Mouse (Mus musculus): ENCODE measurements around the gene Unc79.

Gene Unc79

GRCm38 (mm10) chr12:102948778-102949394 is at the start of gene Unc79:
TSS of gene Unc79 (plus strand) at chr12:102948859.
- peak; percentile 76 for DNase-seq (ENCODE audit: low spot score)

DNA sequence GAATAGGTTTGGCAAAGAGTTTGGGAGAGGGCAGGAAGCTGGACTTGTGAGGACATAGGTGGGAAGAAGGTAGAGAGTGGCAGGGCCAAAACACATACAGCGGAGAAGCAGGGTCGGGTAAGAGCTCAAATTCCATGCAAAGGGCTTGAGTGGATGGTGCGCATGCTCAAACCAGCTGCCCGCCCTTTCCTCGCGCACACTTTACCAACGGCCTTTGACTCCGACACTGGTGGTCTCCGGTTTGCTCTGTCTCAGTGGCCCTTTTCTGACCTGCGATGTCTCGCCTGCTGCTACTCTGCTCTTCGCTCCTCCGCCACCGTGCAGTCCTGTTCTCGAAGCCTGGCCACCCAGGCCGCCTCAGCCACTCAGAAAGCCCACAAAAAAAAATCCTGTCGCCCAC is 49.6 kb upstream of the Unc79 start, which contains the start of gene Cox8c:
Gene Cox8c, plus strand, starts transcription at position 226 of the 400 bp plus-strand sequence.
- DNase-seq (ENCODE audit: low spot score) = no peak

GRCm38 (mm10) chr12:102908191-102908590 is 40.5 kb upstream of the Unc79 start:
- no peak for DNase-seq (ENCODE audit: low spot score)

GRCm38 (mm10) chr12:102916073-102916472 is 32.6 kb upstream of the Unc79 start:
- DNase-seq (ENCODE audit: low spot score) = no peak

- no peak for DNase-seq (ENCODE audit: low spot score)
Measured at GRCm38 (mm10) chr12:102929764-102930163, 18.9 kb upstream of the Unc79 start.

DNA sequence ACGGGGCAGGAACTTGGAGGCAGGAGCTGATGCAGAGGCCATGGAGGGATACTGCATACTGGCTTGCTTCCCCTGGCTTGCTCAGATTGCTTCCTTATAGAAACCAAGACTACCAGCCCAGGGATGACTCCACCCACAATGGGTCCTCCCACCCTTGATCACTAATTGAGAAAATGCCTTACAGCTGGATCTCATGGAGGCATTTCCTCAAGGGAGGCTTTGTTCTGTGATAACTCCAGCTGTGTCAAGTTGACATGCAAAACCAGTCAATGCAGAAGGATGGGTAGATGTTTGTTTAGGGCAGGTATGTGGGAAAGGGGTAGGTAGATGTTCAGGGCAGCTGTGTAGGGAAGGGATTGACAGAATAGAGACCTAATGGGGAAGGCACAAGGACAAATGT is 18.3 kb upstream of the Unc79 start:
- DNase-seq (ENCODE audit: low spot score) = no peak

DNA sequence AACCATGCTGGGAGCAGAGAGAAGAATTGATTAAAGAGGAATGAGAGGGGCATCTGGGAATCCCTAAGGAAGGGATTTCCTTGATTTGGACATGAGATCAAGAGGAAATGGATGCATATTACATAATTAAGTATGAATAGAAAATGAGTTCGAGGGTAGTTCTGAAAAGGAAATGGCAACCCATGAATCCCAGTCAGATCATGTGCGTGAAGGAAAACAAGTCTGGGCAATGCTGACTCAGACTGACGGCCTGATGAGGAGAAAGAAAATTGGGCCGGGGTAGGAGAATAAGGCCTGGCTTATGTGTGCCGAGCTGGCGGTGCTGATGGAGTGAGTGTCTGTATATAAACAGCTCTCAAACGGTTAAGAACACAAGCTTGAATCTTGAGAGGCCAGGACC is 17.9 kb upstream of the Unc79 start:
- no peak for DNase-seq (ENCODE audit: low spot score)

DNA sequence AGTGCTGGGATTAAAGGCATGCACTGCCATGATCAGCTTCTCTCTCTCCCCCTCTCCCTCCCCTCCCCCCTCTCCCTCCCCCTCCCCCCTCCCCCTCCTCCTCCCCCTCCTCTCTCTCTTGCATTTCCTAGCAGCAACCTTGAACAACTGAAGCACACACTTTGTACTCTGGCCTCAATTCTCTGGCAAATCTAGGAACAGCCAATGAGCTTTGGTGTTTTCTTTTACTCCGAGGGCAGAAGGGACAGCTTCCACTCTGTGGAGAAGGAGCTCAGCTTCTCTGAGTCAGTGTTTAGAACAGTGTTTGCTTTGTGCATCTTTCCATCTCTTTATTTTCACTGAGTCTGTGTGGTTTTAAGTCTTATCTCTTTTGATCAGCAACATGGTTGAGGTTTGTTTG is 12.8 kb upstream of the Unc79 start:
- no peak for DNase-seq (ENCODE audit: low spot score)

- DNase-seq (ENCODE audit: low spot score) = no peak
Measured at GRCm38 (mm10) chr12:102945571-102945970, 3.1 kb upstream of the Unc79 start.

GRCm38 (mm10) chr12:102947826-102948225 is 833 bp upstream of the Unc79 start:
- peak; percentile 13 for DNase-seq (ENCODE audit: low spot score)

- DNase-seq (ENCODE audit: low spot score) = peak; percentile 80
Measured at GRCm38 (mm10) chr12:102949395-102950208, 943 bp downstream of the Unc79 start.

- no peak for DNase-seq (ENCODE audit: low spot score)
Measured at GRCm38 (mm10) chr12:102960051-102960775, 11.6 kb downstream of the Unc79 start.

GRCm38 (mm10) chr12:102961066-102961465 is 12.4 kb downstream of the Unc79 start:
- no peak for DNase-seq (ENCODE audit: low spot score)

GRCm38 (mm10) chr12:102964486-102964885 is 15.8 kb downstream of the Unc79 start:
- DNase-seq (ENCODE audit: low spot score) = peak; percentile 20

GRCm38 (mm10) chr12:102980584-102980983 is 31.9 kb downstream of the Unc79 start:
- DNase-seq (ENCODE audit: low spot score) = no peak

GRCm38 (mm10) chr12:102981543-102981942 is 32.9 kb downstream of the Unc79 start:
- no peak for DNase-seq (ENCODE audit: low spot score)

DNA sequence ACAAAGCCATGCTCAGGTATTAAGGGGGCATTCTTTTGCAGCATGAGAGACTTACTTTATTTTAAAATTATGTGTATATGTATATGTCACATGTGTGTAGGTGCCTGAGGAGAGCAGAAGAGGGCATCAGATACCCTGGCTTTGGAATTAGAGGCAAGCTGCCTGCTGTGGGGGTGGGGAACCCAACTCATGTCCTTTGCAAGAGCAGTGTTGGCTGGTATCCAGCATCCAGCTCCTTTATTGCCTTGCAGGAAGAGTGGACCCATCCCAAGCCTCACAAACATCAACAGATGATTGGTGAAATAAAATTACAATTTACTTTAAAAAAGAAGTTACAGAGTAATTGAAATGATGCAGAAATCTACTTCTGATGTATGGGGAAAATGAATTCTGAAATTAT is 36.7 kb downstream of the Unc79 start:
- no peak for DNase-seq (ENCODE audit: low spot score)

DNA sequence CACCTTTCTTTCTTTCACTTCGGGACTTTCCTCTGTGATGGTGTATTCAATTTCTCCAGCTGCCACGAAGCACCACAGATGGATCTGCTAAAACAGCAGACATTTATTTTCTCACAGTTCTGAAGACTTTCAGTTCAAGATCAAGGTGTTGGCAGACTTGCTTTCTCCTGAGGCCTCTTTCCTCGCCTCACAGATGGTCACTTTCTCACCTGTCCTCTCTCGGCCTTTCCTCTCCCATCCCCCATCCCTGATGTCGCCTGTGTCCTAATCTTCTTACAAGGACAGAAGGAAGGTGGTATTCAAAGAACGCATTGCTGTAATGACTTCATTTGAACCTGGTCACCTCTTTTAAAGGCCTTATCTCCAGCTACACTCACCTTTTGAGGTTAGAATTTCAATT is 39.1 kb downstream of the Unc79 start:
- no peak for DNase-seq (ENCODE audit: low spot score)

DNA sequence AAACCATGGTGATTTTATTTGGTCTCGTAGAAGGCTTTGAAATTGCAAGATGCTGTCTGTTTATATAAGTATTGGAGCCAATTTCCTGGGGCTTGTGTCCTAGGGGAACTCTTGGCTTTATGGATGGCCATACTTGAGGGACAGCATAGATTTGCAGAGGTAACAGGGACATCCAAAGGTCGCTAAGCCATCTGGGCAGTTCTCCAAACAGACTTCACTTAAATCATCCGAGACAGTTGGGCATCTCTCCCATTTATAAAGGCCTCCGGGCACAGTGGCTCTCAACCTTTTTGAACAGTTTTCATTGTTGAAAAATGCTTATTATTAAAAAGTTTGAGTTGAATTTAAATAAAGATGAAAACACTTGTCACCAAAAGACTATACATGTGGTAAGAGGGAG is 59.8 kb downstream of the Unc79 start:
- no peak for DNase-seq (ENCODE audit: low spot score)

GRCm38 (mm10) chr12:103018161-103018560 is 69.5 kb downstream of the Unc79 start:
- DNase-seq (ENCODE audit: low spot score) = no peak

- no peak for DNase-seq (ENCODE audit: low spot score)
Measured at GRCm38 (mm10) chr12:103036692-103037091, 88.0 kb downstream of the Unc79 start.

DNA sequence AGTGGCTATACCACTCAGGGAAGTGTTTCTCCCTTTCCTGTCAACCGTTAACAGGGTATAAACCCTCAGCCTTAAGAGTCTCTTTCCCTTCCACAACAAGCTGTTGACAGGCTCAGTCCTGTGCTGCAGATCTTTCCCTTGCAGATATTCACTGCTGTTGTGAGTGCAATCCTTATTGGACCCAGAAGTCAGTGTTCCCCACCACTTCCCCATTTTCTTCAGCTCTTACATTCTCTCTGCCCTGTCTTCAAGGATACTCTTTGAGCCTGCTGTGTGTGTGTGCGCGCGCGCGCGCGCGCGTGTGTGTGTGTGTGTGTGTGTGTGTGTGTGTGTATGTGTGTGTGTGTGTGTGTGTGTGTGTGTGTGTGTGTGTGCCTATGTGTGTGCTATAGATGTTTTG is 90.7 kb downstream of the Unc79 start:
- DNase-seq (ENCODE audit: low spot score) = no peak

DNA sequence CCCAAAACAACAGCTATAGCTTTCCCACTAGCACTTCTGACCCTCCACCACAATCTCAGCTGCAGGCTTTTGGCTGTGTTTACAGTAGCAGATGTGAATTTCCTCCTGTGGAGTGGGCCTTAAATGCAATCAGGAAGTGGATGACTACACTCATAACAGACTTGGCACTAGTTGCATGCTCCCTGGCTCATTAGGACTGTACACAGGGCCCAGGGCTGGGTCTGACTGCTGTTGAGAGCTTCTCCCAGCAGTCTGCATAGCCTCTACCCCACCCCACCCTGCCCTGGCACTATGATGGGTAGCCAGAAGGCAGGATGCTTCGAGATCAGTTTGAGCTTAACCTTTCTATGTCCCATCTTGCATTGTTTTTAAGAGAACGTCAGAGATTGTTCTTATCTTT is 91.5 kb downstream of the Unc79 start:
- DNase-seq (ENCODE audit: low spot score) = no peak
